Mouse (Mus musculus) G1E (cell line): ENCODE measurements around the gene Zscan18.

ENCODE experiments used
- CTCF ChIP-seq: IDR thresholded peaks from 2 replicates; pipeline ENCODE4 v1.5.1; 2012; ENCODE audit warnings: low read depth, low read length, inconsistent platforms, mixed read lengths
- GATA1 ChIP-seq: IDR thresholded peaks from 2 replicates; pipeline ENCODE4 v1.6.1; 2012; ENCODE audit warnings: borderline replicate concordance, low read length, inconsistent platforms, mixed read lengths
- POLR2AphosphoS5 ChIP-seq: IDR thresholded peaks from 2 replicates; pipeline ENCODE4 v1.6.1; 2012; ENCODE audit warnings: low read depth, low read length, inconsistent platforms; ENCODE audit not compliant: insufficient replicate concordance
- TAL1 ChIP-seq: conservative IDR thresholded peaks from 2 replicates; pipeline ENCODE4 v1.6.1; 2012; ENCODE audit warnings: low read depth, low read length, inconsistent platforms, mixed read lengths

DNA sequence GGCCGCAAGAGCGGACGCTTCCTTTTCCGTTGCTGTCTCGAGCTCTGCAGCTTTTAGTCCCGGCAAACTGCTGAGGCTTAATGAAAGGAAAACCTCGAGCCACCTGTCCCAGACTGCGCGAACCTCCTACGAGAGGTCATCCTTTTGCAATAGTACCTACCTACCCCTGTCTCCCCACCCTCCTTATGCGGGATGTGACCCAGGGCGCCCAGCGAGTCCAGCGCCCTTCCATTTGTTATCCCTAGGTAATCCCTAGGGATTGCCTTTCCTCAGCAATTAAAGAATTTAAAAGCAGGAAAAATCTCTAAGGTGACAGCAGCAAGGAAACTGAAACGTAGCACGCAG is 264 bp upstream of the Zscan18 start:
- TF ChIP-seq CTCF, result no peak
- TF ChIP-seq TAL1, result no peak
- no peak for TF ChIP-seq GATA1
- TF ChIP-seq POLR2AphosphoS5, result no peak
